Mouse (Mus musculus) adrenal gland, postnatal 0 days (tissue): Measurements from ENCODE around the gene Nckap5. TPM values are rescaled to one million over a fixed set of nuclear protein-coding genes. Genes with fewer than 3 reads are reported as not detected.

ENCODE experiments used
- polyA plus RNA-seq: library from polyadenylated mRNA; unstranded; fragments of >200 nt; fragmentation: Nextera tagmentation; extraction: Ambion mirVana; gene quantifications from 2 replicates; pipeline ENCODE4 v1.2.1, GENCODE M21; 2015

Gene Nckap5
- polyA plus RNA-seq, result 4.4 and 12.7 TPM in 2 replicates

DNA sequence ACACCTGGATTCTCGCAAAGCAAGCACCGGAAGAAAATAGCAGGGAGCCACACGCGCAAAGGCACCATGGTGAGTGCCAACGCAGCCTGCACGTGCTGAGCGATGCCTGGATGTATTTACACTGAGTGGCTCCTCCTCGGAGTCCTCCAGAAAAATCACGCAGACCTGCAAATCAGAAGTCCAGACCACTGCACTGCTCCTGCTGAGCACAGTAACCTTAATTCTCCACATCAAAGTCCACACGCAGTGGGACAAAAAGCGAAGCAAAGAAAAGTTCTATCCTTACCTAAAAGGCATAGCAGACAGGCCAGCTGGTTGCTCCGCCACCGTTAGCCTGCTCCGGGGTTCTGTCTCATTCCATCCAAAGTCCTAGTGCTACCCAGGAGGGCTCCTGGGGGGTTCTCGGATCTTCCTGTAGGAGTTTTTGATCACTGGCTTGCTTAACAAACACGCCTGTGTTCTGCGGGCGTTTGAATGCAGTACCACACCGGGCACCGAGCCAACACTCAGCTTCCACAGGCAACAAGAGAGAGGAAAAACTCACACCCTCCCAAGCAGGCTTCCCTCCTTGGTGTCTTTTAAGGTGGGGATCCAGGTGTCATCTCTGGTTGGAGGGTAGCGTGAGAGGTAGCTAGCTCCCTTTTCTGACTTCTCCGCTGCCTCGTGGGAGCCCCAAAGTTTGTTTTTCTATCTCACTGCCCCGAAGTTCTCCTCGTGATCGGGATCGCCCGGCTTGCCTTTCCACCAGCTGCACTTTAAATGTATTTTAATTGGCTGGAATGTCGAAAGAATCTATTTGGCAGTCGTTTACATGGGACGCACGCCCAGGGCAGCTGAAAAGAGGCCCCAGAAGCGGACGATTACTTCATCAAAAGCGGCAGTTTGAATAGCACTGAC is at the start of gene Nckap5:
Gene Nckap5, minus strand, starts transcription at position 769 of the 897 bp plus-strand sequence.

DNA sequence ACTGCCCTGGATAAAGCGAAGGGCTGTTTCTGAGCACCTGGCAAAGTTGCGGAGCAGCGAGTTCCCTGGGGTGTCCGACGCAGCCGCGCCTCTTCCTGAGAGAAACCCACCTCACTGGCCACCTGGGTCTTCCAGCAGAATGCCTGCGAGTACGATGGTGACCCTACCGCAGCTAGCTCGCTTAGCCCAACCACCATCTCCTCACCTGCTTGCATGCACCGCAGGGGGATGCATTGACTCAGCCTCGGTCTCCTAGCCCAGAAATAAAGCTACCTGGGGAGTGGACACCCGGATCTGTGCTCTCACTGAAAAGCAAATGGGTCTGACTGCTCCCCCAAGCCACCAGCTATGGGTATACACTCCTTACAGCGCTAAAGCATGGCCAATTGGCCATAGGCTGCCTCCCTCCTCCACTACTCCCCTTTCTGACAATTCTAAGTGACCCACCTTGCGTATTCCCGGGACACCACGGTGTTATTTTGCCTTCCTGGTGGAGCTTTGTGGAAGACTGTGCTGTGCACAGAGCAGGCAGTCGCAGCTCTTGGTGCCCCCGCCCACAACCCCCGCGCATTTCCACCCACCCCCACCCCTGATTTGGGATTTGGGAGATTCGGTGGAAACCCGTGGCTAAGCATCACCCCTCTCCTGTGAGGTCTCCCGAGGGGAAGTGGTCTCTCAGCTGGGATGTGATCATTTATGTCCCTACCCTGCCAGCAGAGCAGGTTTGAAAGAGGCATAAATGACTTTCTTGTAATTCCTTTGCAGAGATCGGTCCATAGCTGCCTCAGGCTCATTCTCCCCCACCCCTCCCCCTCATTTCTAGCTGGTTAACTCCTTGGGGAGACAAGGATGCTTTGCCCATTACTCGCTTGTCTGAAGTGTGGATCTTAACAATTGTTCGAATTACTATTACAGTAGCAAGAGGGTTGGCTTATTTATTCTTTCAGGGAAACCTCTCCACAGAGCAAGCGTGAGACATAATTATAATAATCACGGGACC is 917.7 kb downstream of the Nckap5 start, which contains the start of gene Lypd1:
Gene Lypd1, minus strand, starts transcription at position 501 of the 1,000 bp plus-strand sequence.

